Mouse (Mus musculus) stomach, embryonic 14.5 days (tissue): ENCODE measurements around the gene Gm42674. TPM values are rescaled to one million over a fixed set of nuclear protein-coding genes. Genes with fewer than 3 reads are reported as not detected.

Source experiments
- ATAC-seq: fragments of 200-750 bp; cut with Nextera tagmentation; 2 replicates; pipeline ENCODE4 v1.8.0; 2017; ENCODE audit warnings: low read depth, moderate TSS enrichment; ENCODE audit not compliant: insufficient number of reproducible peaks, insufficient read depth, low FRiP score
- H3K27ac ChIP-seq: fragments of 300-500 bp; sonication (generic); 2 replicates; pipeline ENCODE4 v1.5.1; 2014; ENCODE audit warnings: mild to moderate bottlenecking, low read length, moderate library complexity, mixed read lengths
- H3K27me3 ChIP-seq: fragments of 300-500 bp; sonication (generic); 2 replicates; pipeline ENCODE4 v1.6.1; 2014; ENCODE audit warnings: low read length, control low read depth, mixed read lengths; ENCODE audit not compliant: control insufficient read depth, insufficient read depth
- H3K36me3 ChIP-seq: fragments of 300-500 bp; sonication (generic); 2 replicates; pipeline ENCODE4 v1.6.1; 2014; ENCODE audit warnings: mild to moderate bottlenecking, control low read depth, low read length, moderate library complexity, mixed read lengths; ENCODE audit not compliant: control insufficient read depth, insufficient read depth
- H3K4me1 ChIP-seq: fragments of 300-500 bp; sonication (generic); 2 replicates; pipeline ENCODE4 v1.6.1; 2014; ENCODE audit warnings: low read length, control low read depth, mixed read lengths; ENCODE audit not compliant: control insufficient read depth, insufficient read depth
- H3K4me2 ChIP-seq: fragments of 300-500 bp; sonication (generic); replicated peaks from 2 replicates; pipeline ENCODE4 v1.6.1; 2014; ENCODE audit warnings: low read depth, low read length, control low read depth
- H3K4me3 ChIP-seq: fragments of 300-500 bp; sonication (generic); 2 replicates; pipeline ENCODE4 v1.5.1; 2014; ENCODE audit warnings: low read depth, low read length, control low read depth
- H3K9ac ChIP-seq: fragments of 300-500 bp; sonication (generic); replicated peaks from 2 replicates; pipeline ENCODE4 v1.6.1; 2014; ENCODE audit warnings: low read depth, mild to moderate bottlenecking, control low read depth, low read length, moderate library complexity, mixed read lengths
- H3K9me3 ChIP-seq: fragments of 300-500 bp; sonication (generic); 2 replicates; pipeline ENCODE4 v1.6.1; 2016; ENCODE audit warnings: low read depth, low read length, control low read depth; ENCODE audit not compliant: control insufficient read depth
- WGBS: fragments of 180-500 bp; shearing (Covaris S2); extraction: QIAGEN DNeasy Blood & Tissue Kit; methylation state at CpG from one replicate; pipeline ENCODE4 v1.1.7; 2014; 5-methylcytosine and 5-hydroxymethylcytosine counted together
- polyA plus RNA-seq: library from polyadenylated mRNA; unstranded; fragments of >200 nt; fragmentation: Nextera tagmentation; extraction: Ambion mirVana; gene quantifications from 2 replicates; pipeline ENCODE4 v1.2.1, GENCODE M21; 2014

Gene Gm42674
- not detected in 2 replicates for polyA plus RNA-seq

- H3K27ac ChIP-seq: peak within 1 kb of the TSS; percentile 6; the same call in 1 of the 2 replicates
- no peaks in the 10 kb centered on the region for H3K27me3 ChIP-seq
- H3K9me3 ChIP-seq: no peaks in the 10 kb centered on the region
- WGBS: 73% methylated on average over 11 of the region's 11 CpGs
- no peak within 1 kb of the TSS for H3K4me3 ChIP-seq
- peaks cover 25% of the 10 kb centered on the region for H3K4me1 ChIP-seq
- H3K9ac ChIP-seq: no peak within 1 kb of the TSS
- ATAC-seq: no peak
- H3K4me2 ChIP-seq: no peak within 1 kb of the TSS
- no peaks in the 10 kb centered on the region for H3K36me3 ChIP-seq
These were observed at the start of gene Gm42674 for GRCm38 (mm10) chr3:90601486-90602110. Gene Gm42674, plus strand, starts transcription at chr3:90601904.

- H3K4me1 ChIP-seq: no peaks in the 10 kb centered on the region
- H3K4me3 ChIP-seq: no peak overlapping the region
- no peak overlapping the region for H3K4me2 ChIP-seq
- H3K9ac ChIP-seq: no peak overlapping the region
- H3K9me3 ChIP-seq: no peaks in the 10 kb centered on the region
- no peaks in the 10 kb centered on the region for H3K27me3 ChIP-seq
- H3K27ac ChIP-seq: no peak overlapping the region
- WGBS: 73% methylated on average over 2 of the region's 2 CpGs
- ATAC-seq: no peak
- H3K36me3 ChIP-seq: no peaks in the 10 kb centered on the region
These were observed 49.5 kb upstream of the Gm42674 start for GRCm38 (mm10) chr3:90552231-90552630.

- no peaks in the 10 kb centered on the region for H3K27me3 ChIP-seq
- no peaks in the 10 kb centered on the region for H3K4me1 ChIP-seq
- no peak overlapping the region for H3K9ac ChIP-seq
- WGBS: 63% methylated on average over 5 of the region's 5 CpGs
- H3K36me3 ChIP-seq: no peaks in the 10 kb centered on the region
- H3K4me3 ChIP-seq: no peak overlapping the region
- no peak for ATAC-seq
- no peak overlapping the region for H3K27ac ChIP-seq
- no peak overlapping the region for H3K4me2 ChIP-seq
- no peaks in the 10 kb centered on the region for H3K9me3 ChIP-seq
These were observed 45.8 kb upstream of the Gm42674 start for GRCm38 (mm10) chr3:90555954-90556353.

GRCm38 (mm10) chr3:90560008-90560628 lies 41.6 kb upstream of the Gm42674 start, which contains the start of gene S100a3:
Gene S100a3, plus strand, starts transcription at chr3:90560578.
- 65% methylated on average over 6 of the region's 6 CpGs for WGBS
- no peaks in the 10 kb centered on the region for H3K27me3 ChIP-seq
- H3K27ac ChIP-seq: no peak within 1 kb of the TSS
- no peak within 1 kb of the TSS for H3K4me3 ChIP-seq
- ATAC-seq: no peak
- H3K4me2 ChIP-seq: no peak within 1 kb of the TSS
- no peaks in the 10 kb centered on the region for H3K9me3 ChIP-seq
- H3K4me1 ChIP-seq: no peaks in the 10 kb centered on the region
- H3K36me3 ChIP-seq: no peaks in the 10 kb centered on the region
- H3K9ac ChIP-seq: no peak within 1 kb of the TSS

- ATAC-seq: no peak
- Histone ChIP-seq H3K27me3 (no peaks in the 10 kb centered on the region), H3K27ac (no peak overlapping the region), H3K36me3 (no peaks in the 10 kb centered on the region), H3K9ac (no peak overlapping the region), H3K4me2 (no peak overlapping the region), H3K4me3 (no peak overlapping the region), H3K9me3 (no peaks in the 10 kb centered on the region), H3K4me1 (no peaks in the 10 kb centered on the region)
- 84% methylated on average over 5 of the region's 5 CpGs for WGBS
These were observed 27.0 kb upstream of the Gm42674 start for GRCm38 (mm10) chr3:90574691-90575090.

- no peaks in the 10 kb centered on the region for H3K36me3 ChIP-seq
- H3K4me3 ChIP-seq: no peak overlapping the region
- H3K9ac ChIP-seq: no peak overlapping the region
- no peak overlapping the region for H3K27ac ChIP-seq
- ATAC-seq: no peak
- H3K27me3 ChIP-seq: no peaks in the 10 kb centered on the region
- no peaks in the 10 kb centered on the region for H3K9me3 ChIP-seq
- 68% methylated on average over 3 of the region's 3 CpGs for WGBS
- no peak overlapping the region for H3K4me2 ChIP-seq
- no peaks in the 10 kb centered on the region for H3K4me1 ChIP-seq
These were observed 26.4 kb upstream of the Gm42674 start for GRCm38 (mm10) chr3:90575320-90575719.

GRCm38 (mm10) chr3:90576351-90577001 lies 25.2 kb upstream of the Gm42674 start:
- 68% methylated on average over 10 of the region's 10 CpGs for WGBS
- Histone ChIP-seq H3K27me3 (no peaks in the 10 kb centered on the region), H3K36me3 (no peaks in the 10 kb centered on the region), H3K4me1 (no peaks in the 10 kb centered on the region), H3K9me3 (no peaks in the 10 kb centered on the region), H3K4me2 (no peak overlapping the region), H3K4me3 (no peak overlapping the region), H3K9ac (no peak overlapping the region), H3K27ac (peak overlapping the region; percentile 10; the same call in 1 of the 2 replicates)
- ATAC-seq: no peak

GRCm38 (mm10) chr3:90579433-90579832 lies 22.3 kb upstream of the Gm42674 start:
- no peaks in the 10 kb centered on the region for H3K36me3 ChIP-seq
- H3K9ac ChIP-seq: no peak overlapping the region
- H3K4me3 ChIP-seq: no peak overlapping the region
- H3K27me3 ChIP-seq: no peaks in the 10 kb centered on the region
- WGBS: 59% methylated on average over 7 of the region's 7 CpGs
- H3K4me1 ChIP-seq: no peaks in the 10 kb centered on the region
- no peak overlapping the region for H3K27ac ChIP-seq
- no peak for ATAC-seq
- no peaks in the 10 kb centered on the region for H3K9me3 ChIP-seq
- H3K4me2 ChIP-seq: no peak overlapping the region
